Mouse (Mus musculus): Measurements from ENCODE around the gene Car10. TPM values are rescaled to one million over a fixed set of nuclear protein-coding genes. Genes with fewer than 3 reads are reported as not detected.

Car10 gene
- not detected in 2 replicates for total RNA-seq (2017)

GRCm38 (mm10) chr11:93097941-93098828, at the start of gene Car10:
Car10 (plus strand) TSS chr11:93098028.
- ATAC-seq (replicated peaks; ENCODE audit: low read depth, poor library complexity, severe bottlenecking) = no peak

- no peak for ATAC-seq (replicated peaks; ENCODE audit: low read depth, poor library complexity, severe bottlenecking)
These were observed 32.8 kb upstream of the Car10 start for GRCm38 (mm10) chr11:93065021-93065420.

GRCm38 (mm10) chr11:93065656-93066181, 32.1 kb upstream of the Car10 start:
- no peak for ATAC-seq (replicated peaks; ENCODE audit: low read depth, poor library complexity, severe bottlenecking)

GRCm38 (mm10) chr11:93095588-93095987, 2.2 kb upstream of the Car10 start:
- ATAC-seq (replicated peaks; ENCODE audit: low read depth, poor library complexity, severe bottlenecking) = no peak

GRCm38 (mm10) chr11:93097001-93097400, 827 bp upstream of the Car10 start:
- no peak for ATAC-seq (replicated peaks; ENCODE audit: low read depth, poor library complexity, severe bottlenecking)

- ATAC-seq (replicated peaks; ENCODE audit: low read depth, poor library complexity, severe bottlenecking) = no peak
These were observed 387 bp upstream of the Car10 start for GRCm38 (mm10) chr11:93097431-93097851.

GRCm38 (mm10) chr11:93098933-93099381, 1.1 kb downstream of the Car10 start:
- no peak for ATAC-seq (replicated peaks; ENCODE audit: low read depth, poor library complexity, severe bottlenecking)

GRCm38 (mm10) chr11:93099431-93100370, 1.9 kb downstream of the Car10 start:
- no peak for ATAC-seq (replicated peaks; ENCODE audit: low read depth, poor library complexity, severe bottlenecking)

GRCm38 (mm10) chr11:93100606-93101005, 2.8 kb downstream of the Car10 start:
- no peak for ATAC-seq (replicated peaks; ENCODE audit: low read depth, poor library complexity, severe bottlenecking)

- no peak for ATAC-seq (replicated peaks; ENCODE audit: low read depth, poor library complexity, severe bottlenecking)
These were observed 3.3 kb downstream of the Car10 start for GRCm38 (mm10) chr11:93101106-93101505.

- ATAC-seq (replicated peaks; ENCODE audit: low read depth, poor library complexity, severe bottlenecking) = no peak
These were observed 4.5 kb downstream of the Car10 start for GRCm38 (mm10) chr11:93102321-93102720.

GRCm38 (mm10) chr11:93103101-93103815, 5.4 kb downstream of the Car10 start:
- no peak for ATAC-seq (replicated peaks; ENCODE audit: low read depth, poor library complexity, severe bottlenecking)

GRCm38 (mm10) chr11:93109451-93109850, 11.6 kb downstream of the Car10 start:
- no peak for ATAC-seq (replicated peaks; ENCODE audit: low read depth, poor library complexity, severe bottlenecking)

- ATAC-seq (replicated peaks; ENCODE audit: low read depth, poor library complexity, severe bottlenecking) = no peak
These were observed 23.1 kb downstream of the Car10 start for GRCm38 (mm10) chr11:93120766-93121415.

- ATAC-seq (replicated peaks; ENCODE audit: low read depth, poor library complexity, severe bottlenecking) = no peak
These were observed 25.9 kb downstream of the Car10 start for GRCm38 (mm10) chr11:93123691-93124090.

- no peak for ATAC-seq (replicated peaks; ENCODE audit: low read depth, poor library complexity, severe bottlenecking)
These were observed 28.6 kb downstream of the Car10 start for GRCm38 (mm10) chr11:93126466-93126865.

- ATAC-seq (replicated peaks; ENCODE audit: low read depth, poor library complexity, severe bottlenecking) = no peak
These were observed 30.7 kb downstream of the Car10 start for GRCm38 (mm10) chr11:93128481-93128880.

- no peak for ATAC-seq (replicated peaks; ENCODE audit: low read depth, poor library complexity, severe bottlenecking)
These were observed 40.0 kb downstream of the Car10 start for GRCm38 (mm10) chr11:93137841-93138240.

- no peak for ATAC-seq (replicated peaks; ENCODE audit: low read depth, poor library complexity, severe bottlenecking)
These were observed 43.9 kb downstream of the Car10 start for GRCm38 (mm10) chr11:93141727-93142126.

Measured in common myeloid progenitor, adult 5-6 weeks (primary cell).